Mouse (Mus musculus) testis, adult 2 months (tissue): ENCODE results near the gene Ptcd3.

Experiments
- CTCF ChIP-seq: fragments of 200-500 bp; IDR thresholded peaks from 2 replicates; pipeline ENCODE4 v1.5.1; 2012; ENCODE audit warnings: low read depth, mild to moderate bottlenecking, inconsistent platforms, low read length, moderate library complexity; ENCODE audit not compliant: control insufficient read depth, insufficient read depth, insufficient replicate concordance
- POLR2A ChIP-seq: fragments of 200-500 bp; IDR thresholded peaks from 2 replicates; pipeline ENCODE4 v1.6.1; 2012; ENCODE audit warnings: low read depth, mild to moderate bottlenecking, inconsistent platforms, low read length, moderate library complexity; ENCODE audit not compliant: control insufficient read depth

DNA sequence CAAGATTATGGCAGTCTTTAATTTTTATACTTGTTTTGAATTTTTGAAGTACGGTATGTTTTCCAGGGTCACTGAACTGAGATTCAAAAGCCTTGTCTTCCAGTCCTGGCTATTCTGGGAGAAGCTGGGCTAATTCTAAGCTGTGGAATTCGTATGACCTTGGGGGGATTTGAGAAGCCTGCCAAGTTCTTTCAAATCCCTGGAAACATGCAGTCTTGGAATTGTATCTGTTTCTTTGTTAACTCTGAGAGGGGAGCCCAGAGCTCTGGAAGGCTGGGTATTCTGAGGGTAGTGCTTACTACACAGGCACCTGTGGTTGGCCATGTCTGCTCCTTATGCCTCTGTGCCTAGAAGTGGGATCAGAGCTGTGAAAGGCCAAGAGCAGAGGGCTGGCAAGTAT is 27.2 kb upstream of the Ptcd3 start:
- TF ChIP-seq CTCF (no peak), POLR2A (no peak)
